Mouse (Mus musculus) frontal cortex, adult (tissue): Measurements from ENCODE around the gene Mrpl37.
"Not testable (repeated sequence)": the region's sequence is repeated elsewhere in the genome, so short reads cannot be mapped to it uniquely, and the experiment has no call there.

Experiments
- ATAC-seq: cut with Nextera tagmentation; 2 replicates; pipeline ENCODE4 v1.9.2; 2017; ENCODE audit warnings: mild to moderate bottlenecking, moderate library complexity, mixed read lengths; ENCODE audit not compliant: low TSS enrichment

The Mrpl37 gene

DNA sequence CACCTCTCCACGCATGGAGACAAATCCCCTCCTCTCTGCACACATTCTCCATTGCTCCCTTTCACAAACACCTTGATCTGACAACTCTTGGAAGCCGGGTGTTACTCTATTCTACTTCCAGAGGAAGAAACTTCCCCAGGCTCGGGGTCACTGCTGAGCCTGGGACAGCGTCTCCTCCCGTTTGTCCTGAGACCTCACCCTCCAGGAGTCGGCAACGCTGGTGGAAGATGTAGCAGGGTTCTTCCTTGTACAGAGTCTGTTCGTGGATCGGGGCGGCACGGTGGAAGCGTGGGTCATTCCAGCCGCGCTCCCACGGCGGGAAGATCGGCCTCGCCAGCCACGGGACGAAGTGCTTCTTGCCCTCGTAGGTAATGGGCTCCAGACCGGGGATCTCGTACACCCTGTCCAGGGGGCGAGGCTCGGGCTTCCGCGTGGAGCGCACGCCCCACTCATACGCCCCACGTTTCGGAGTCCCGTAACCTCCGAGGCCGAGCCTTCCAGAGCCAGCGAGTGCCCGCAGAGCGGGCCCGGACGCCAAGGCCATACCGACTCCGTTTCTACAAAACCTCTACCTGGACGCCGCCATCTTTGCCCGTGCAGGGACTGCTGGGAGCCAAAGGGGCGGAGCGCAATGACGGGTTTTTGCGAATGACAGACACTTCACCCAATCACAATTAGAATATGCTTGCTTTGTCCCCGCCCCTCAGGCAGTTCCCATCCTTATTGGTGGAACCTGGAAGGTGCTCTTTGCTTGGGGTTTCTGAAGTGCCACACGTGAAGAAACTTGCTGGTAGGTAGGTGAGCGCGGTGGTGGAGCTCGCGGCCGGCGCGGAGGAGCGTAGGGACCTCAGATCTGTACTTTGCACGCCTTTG is at the start of gene Mrpl37, which contains the start of gene Cyb5rl:
Gene Mrpl37 (minus strand): TSS at position 617 of the 873 bp plus-strand sequence.
Gene Cyb5rl (plus strand): TSS at position 737 of the 873 bp plus-strand sequence.
- ATAC-seq, result peak; percentile 100

DNA sequence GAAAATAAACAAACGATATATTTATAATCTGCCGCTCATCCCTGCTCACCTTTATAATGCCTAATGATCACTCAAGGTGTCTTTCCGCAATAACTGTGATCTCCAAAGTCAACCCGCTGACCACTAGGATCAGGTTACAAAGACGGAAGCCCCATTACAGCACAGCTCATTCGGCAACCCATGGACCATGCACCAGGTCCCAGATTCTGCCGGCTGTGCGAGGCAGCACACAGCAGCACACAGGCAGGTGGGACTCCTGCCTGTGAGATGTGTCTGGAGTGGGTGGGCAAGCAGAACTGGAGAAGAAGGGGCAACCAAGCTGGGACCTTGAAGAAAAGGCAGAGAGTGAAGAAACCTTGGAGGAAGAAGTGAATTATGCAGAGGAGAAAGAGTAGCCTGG is 47.6 kb upstream of the Mrpl37 start:
- ATAC-seq, result no peak

DNA sequence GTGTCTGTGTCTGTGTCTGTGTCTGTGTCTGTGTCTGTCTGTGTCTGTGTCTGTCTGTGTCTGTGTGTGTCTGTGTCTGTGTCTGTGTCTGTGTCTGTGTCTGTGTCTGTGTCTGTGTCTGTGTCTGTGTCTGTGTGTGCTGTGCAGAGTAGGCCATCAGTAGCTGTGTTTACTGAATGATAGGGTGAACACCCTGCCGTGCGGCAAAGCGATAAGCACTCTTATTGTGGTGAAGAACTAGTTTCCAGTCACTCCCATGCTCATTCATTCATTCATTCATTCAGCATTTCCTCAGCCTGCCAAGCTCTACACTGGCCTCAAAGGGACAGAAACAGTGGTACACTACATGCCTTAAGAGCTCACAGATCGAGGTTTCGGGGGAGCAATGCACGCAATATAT is 42.5 kb upstream of the Mrpl37 start:
- ATAC-seq, result not testable (repeated sequence)

DNA sequence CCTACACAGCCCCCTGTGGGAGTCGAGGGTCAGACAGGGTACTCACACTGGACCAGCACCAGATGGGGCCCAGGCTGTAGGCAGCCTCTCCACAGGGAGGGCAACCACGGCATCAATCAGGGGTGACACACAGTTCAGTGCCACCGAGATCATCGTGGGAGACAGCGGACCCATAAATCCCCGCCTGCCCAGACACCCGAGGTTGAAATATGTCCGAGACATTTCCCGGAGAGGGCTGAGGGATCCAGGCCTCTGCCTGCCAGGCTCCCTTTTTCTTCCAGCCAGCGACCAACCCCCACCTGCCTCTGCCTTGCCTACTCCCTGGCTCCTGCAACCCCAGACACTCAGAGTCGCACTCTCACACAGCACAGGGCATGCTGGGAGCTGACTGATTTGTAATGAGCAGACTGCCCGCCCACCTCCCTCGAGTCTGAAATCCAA is 41.6 kb upstream of the Mrpl37 start:
- peak; percentile 88 for ATAC-seq

DNA sequence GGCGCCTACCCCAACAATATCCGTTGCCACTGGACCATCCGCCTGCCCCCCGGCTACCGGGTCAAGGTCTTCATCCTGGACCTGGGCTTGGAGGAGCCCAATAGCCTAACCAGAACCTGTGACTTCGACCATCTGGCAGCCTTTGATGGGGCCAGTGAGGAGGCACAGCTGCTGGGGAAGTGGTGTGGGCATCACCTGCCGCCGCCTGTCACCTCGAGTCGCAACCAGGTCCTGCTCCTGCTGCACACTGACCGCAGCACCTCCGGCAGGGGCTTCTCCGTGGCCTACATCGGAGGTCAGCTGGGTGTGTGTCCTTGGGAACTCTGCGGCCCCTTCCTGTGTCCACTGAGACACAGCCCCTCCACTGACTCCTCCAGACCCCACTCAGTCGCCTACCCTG is 40.1 kb upstream of the Mrpl37 start:
- no peak for ATAC-seq

DNA sequence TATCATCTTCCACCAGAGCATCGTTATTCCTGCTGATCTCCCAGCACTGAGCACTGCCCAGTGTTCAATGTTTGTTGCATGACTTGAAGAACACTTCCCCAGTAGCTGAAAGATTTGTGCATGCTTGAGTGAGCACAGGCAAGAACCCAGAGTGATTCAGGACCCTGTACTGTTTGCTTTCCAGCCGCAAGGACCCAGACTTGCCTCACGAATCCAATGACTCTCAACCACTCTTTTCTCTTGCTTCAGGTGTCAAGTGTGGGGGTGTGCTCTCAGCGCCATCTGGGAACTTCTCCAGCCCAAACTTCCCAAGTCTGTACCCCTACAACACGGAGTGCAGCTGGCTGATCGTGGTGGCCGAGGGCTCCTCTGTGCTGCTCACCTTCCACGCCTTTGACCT is 35.6 kb upstream of the Mrpl37 start:
- ATAC-seq, result no peak

DNA sequence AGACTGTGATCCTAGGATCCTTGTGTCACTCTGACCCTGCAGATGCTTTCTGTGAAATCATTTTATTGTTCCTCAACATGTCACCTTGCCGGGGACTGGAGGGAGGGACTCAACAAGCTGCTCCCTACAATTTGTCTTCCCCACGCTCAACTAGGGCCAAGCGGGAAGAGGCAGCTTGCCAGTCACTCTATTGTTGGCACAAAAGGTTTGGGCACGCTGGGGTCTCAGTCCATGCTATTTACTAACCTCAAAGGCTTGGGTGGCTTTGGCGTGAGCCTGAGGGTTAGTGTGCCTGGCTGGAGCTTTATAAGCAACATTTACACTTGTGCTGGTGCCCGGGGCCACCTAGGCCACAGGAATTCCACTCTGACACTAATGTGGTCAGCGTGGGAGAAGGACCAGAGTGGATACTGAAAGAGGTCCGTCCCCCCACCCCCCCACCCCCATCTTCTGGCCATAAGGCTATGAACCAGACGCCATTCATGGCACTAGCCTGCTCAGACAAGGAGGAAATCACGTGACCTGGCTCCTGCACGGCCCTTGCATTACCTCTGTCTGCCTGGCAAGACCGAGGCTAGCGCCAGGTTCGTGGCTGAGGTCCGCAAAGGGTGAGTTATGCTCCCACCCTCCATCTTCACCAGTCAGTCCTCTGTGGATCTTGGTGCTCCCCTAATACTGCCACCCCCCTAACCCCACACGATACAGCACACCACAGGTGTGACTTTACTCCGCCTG is 32.3 kb upstream of the Mrpl37 start:
- ATAC-seq, result no peak

DNA sequence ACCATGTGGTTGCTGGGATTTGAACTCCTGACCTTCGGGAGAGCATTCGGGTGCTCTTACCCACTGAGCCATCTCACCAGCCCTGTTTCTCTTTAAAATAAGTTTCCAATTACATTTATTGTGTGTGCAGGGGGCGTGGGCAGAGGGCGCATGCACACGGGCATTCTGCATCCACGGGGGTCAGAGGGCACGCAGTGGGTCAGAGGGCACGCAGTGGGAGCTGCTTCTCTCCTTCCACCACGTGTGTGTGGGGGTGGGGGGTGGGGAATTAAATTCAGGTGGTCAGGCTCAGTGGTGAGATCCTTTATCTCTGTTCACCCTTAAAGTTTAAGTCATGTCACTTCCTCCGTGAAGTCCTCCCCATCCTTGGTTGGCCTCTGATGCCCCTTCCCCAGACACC is 31.7 kb upstream of the Mrpl37 start:
- no peak for ATAC-seq

DNA sequence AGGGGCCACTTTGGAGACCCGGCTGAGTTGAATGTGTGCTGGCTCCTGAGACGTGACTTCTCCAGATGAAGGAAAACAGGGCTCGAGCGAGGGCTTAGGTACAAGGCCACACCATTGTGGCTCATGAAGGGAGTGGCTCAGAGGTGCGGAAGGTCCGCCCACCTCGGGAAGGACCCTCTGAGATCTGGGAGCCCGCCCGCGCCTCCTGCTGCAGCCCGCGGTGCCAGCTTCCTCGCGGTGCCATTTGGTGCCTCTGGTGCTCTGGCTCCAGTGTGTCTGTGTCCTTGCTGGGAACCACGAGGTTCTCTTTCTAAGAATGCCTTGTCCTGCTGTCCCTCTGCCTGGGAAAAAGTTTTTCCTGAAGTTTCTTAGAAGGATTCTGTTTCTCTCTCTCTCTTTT is 31.2 kb upstream of the Mrpl37 start:
- ATAC-seq, result no peak

DNA sequence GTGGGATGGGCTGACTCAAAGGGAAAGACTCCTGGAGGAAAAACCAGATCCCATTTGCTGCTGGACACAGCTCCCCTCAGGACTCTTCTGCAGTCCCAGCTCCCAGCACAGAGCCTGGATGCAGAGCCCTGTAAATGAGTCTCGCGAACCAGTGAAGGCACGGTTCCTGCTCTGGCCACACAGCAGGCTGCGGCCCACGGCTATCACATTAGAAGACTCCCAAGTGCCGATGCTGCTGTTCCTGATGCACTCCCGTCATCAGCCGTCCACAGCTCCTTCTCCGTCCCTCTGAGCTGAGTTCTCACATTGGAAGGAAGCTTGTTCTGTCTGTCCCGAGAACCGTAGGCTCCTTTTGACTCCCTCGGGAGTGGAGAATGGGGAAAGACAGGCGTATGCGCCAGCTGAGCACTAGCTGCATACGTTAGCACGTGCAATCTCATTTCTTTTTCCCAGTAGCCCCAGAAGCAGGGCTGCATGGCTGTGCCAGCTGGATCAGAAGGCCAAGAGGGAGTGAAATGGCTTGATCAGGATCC is 30.2 kb upstream of the Mrpl37 start, which contains the start of gene Cdcp2:
Gene Cdcp2 (plus strand): TSS at position 51 of the 533 bp plus-strand sequence.
- ATAC-seq, result no peak

DNA sequence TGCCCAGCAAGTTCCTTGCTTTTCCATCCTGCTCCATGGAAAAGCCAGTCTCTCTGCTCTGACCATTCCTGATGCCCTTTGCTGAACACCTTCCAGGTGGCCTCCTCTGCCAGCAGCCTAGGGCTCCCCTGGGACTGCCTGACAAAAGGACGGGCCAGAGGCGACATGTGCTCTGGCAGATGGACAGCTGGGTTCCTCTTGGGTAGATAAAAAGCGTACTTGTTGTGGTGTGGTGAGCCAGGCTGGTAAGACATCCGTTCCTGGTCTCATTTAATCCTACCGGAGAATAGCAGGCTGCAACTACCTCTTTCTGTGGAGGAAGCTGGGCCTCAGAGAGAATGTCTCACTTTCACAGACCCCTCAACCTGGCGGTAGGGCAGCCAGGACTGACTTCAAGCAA is 29.4 kb upstream of the Mrpl37 start:
- ATAC-seq, result no peak

DNA sequence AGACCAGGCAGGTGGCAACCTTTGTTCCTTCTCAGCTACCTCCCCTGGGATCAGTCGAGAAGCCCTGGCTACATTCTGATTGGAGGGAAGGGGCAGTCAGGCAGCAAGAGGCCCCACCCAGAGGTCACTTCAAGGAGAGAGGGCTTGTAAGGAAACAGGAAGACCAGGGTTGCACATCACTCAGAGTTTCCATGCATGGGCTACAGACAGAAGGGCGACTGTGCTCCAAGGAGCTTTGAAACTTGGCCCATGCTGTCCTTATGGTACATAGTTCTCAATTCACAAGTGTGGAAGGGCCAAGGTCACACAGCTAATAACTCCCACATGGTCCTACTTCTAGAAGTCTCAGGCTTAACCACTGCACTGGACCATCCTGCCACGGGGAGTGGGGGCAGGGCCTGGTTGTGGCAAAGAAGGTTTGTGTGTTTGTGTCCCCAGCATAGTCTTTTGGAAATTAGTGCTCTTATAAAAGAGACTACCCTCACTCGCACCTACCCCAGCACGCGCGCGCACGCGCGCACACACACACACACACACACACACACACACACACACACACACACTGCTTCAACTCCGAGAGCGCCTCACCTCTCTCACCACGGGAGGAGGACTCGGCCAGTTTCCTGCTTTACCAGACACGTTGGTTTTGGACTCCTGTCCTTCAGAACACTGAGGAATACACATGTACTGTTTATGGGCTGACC is 28.0 kb upstream of the Mrpl37 start:
- no peak for ATAC-seq

DNA sequence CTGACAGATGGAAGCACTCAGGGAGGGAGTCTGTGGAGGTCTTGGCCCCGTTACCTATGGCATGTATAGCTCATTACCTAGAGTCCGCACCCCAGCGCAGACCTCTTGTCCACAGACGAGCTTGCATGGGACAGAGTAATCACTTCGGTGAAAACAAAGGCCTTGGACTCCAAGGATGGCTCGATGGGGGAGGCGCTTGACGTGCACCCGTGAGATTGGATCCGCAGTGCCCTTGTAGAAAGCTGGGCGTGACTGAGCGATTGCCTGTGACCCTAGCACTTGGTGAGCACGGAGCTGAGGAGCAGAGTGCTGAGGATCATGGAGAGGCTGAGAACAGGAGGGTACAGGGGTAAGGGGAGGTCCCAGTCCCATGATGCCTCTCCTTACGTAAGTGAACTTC is 25.0 kb upstream of the Mrpl37 start:
- no peak for ATAC-seq

DNA sequence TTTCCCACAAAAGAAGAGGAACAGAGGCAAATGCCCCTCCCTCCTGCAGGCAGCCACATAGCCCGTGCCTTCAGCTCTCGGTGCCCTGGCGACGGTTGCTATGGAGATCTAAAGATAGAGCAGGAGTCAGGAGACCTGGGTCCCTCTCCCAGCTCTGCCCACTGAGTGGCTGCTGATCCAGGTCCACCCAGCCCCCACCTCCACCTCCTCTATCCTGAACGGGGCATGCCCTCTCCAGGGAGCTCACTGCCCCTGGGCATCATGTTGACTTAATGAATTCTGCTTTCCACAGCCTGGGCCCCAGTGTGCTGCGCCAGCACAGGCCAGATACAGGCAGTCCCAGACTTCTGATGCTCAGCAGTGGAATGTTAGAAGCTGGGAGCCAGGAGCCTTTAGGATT is 18.2 kb upstream of the Mrpl37 start:
- peak; percentile 95 for ATAC-seq

DNA sequence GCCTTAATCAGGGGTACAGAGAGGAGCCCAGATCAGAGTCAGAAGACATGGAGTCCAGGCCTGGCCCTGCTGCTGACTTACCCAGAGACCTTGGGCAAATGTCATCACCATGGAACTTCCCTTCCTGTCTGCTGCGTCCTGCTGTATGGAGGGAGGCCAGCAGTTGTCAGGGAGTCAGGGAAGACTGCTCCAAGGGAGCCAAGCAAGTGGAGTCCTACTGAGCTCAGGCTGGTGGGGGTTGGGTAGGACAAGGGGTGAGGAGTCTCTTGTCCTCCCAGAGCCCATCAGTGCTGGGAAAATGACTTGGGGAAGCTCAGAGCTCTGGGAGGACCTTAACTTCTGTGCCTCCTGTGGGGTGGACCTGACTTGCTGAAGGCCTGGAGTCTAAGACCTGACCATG is 17.7 kb upstream of the Mrpl37 start:
- peak; percentile 10; the same call in 1 of the 2 replicates for ATAC-seq

DNA sequence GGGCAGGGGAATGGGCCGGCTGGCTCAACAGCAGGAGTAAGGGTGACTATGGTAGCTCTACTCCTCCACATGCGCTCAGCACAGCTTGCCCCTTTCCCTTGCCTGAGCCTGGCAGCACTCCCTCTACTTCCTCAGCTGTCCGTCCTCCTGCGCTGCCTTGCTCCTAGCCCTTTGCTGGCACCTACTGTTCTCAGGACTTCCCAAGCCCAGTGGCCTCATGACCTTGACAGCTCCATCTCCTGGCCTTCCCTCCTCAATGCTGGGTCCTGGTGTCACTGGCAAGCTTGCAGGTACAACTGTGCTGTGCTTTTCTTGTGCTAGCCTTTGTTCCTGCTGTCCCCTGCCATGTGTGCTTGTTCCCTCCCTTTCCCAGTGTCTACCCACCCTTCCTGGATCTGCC is 16.5 kb upstream of the Mrpl37 start:
- ATAC-seq, result no peak

DNA sequence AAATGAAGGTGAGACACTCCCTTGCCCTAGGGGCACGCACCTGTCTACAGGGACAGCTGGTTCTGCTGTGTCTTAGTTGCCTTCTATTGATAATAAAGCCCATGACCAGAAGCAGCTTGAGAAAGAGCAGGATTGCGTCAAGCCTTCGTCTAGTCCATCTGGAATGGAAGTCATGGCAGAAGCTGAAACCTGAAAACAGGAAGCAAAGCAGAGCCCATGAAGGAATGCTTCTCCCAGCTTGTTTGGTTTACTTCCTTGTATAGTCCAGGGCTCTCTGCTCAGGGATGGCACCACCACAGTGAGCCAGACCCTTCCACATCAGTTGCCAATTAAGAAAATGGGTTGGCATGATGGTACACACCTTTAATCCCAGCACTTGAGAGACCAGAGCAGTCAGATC is 15.5 kb upstream of the Mrpl37 start:
- no peak for ATAC-seq

DNA sequence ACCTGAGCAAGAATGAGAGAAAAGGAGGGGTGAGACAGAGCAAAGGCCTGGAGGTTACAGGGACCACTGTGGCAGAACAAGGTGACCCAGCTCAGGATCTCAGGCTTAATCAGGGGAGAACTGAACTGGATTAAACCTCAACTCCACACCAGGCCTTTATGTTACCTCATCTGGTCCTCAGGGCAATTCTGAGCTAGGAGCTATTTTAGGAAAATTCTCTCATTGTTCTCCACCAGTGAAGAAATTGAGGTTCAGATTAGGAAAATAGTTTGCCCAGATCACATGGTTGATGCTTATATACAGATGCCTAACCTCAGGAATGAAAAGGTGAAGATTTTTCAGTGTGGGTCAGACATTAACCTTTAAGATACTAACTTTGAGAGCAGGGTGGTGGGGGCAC is 13.0 kb upstream of the Mrpl37 start:
- no peak for ATAC-seq

DNA sequence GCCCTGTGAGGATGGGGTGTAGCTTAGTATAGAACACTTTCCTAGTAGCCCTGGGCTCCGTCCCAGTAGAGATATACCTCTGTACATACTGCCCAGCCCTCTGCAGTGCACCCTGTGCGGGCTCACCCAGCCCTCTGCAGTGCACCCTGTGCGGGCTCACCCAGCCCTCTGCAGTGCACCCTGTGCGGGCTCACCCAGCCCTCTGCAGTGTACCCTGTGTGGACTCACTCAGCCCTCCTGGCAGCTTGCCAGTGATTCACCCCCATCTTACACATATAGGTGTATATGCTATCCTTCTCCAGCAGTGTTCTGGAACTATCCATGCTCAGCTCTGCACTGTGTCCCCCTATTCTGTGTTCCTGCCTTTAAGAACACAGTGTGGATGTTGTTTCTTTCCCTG is 12.2 kb upstream of the Mrpl37 start:
- ATAC-seq, result no peak

DNA sequence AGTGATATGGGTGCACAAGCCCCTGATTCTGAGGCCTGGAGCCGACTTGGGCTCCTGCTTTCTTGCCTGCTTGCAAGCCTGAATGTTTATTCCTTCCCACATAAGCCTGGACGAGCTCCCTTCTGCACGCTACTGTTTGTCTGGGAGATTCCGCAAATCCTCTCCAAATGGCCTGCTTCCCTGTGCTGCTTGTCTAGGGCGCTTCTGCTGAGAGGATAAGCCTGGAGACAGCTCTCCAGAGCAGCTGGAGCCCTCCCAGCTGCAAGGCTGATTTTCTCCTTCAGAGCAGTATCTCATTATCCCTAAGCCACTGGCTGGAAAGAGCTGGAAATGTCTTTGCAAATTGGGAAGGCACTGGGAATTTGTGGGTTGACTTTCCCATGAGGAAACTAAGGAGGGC is 8.8 kb upstream of the Mrpl37 start:
- ATAC-seq, result peak; percentile 86

DNA sequence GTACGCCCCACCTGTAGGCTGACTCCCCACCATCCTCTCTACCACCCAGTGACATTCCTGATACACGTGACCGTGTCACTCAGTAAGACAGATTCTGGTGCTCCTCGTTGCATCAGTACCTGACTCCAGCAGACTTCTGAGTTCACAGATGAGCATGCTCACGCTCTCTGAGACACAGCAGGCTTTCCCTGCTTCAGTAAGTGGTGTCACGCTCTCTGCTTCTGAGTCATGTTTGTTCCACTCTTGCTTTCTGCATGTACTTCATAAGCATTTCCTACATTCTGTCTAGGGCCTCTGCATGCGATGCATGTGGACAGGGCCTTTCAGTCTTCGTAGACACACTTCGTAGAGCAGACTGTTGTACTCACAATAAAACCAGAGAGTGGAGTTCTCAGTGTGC is 5.7 kb upstream of the Mrpl37 start:
- ATAC-seq, result no peak
